Mouse (Mus musculus) kidney, adult 9 months (tissue): ENCODE data around the gene Tcf7l2.
A peak's percentile ranks its signal among the peaks of the same experiment; 100 is the strongest.

Source experiments
- DNase-seq: peaks from one replicate; pipeline ENCODE4 v3.0.0; 2022

Tcf7l2 gene

GRCm38 (mm10) chr19:55964421-55964820 lies 222.8 kb downstream of the Tcf7l2 start:
- no peak for DNase-seq

GRCm38 (mm10) chr19:55966066-55966465 lies 224.4 kb downstream of the Tcf7l2 start:
- DNase-seq: no peak

- peak; percentile 4 for DNase-seq
Observed at GRCm38 (mm10) chr19:55969929-55970531, 228.4 kb downstream of the Tcf7l2 start.

- DNase-seq: no peak
Observed at GRCm38 (mm10) chr19:55976073-55976472, 234.5 kb downstream of the Tcf7l2 start.
